20 mouse cellular contexts compared by ENCODE assay signal in genomic region chr12:13707747-13708146, GRCm38 (mm10).
A peak's percentile ranks its signal among the peaks of the same experiment; 100 is the strongest.
DNase-seq lines count a peak whose midpoint lies in the region; ATAC-seq and TF ChIP-seq lines count a peak whose summit lies in the region.
"Had no signal": no experiment of that assay in that cellular context is flagged by ENCODE, and none has a peak within 500 bp of the region (broad histone marks: within the 10 kb centered on the region; RNA-seq: fewer than 3 reads in every experiment).

No protein-coding gene starts in this region.

- H3K36me3 ChIP-seq in heart, adult 2 months (ENCODE audit: control insufficient read depth, insufficient read depth, low read length), result no peaks in the 10 kb centered on the region
- H3K36me3 ChIP-seq in midbrain, embryonic 14.5 days (ENCODE audit: control insufficient read depth, insufficient read depth, low read length), result no peaks in the 10 kb centered on the region
- H3K36me3 ChIP-seq in midbrain, embryonic 11.5 days (ENCODE audit: control insufficient read depth, insufficient read depth, low read length), result no peaks in the 10 kb centered on the region
- H3K36me3 ChIP-seq in stomach, postnatal 0 days (ENCODE audit: control insufficient read depth, insufficient read depth, low read length), result no peaks in the 10 kb centered on the region
- H3K36me3 ChIP-seq: embryonic facial prominence, embryonic 10.5 days; hindbrain, embryonic 12.5 days; limb, embryonic 15.5 days; midbrain, embryonic 10.5 days; neural tube, embryonic 15.5 days had no signal

- no peak overlapping the region for H3K27ac ChIP-seq in heart, adult 2 months
- no peak overlapping the region for H3K27ac ChIP-seq in layer of hippocampus, adult 2 months
- H3K27ac ChIP-seq in midbrain, embryonic 14.5 days (replicated peaks; ENCODE audit: low read depth, low read length), result no peak overlapping the region
- no peak overlapping the region for H3K27ac ChIP-seq in midbrain, embryonic 11.5 days (ENCODE audit: low read depth, low read length)
- no peak overlapping the region for H3K27ac ChIP-seq in stomach, postnatal 0 days (replicated peaks)
- H3K27ac ChIP-seq: embryonic facial prominence, embryonic 10.5 days; hindbrain, embryonic 12.5 days; limb, embryonic 15.5 days; midbrain, embryonic 10.5 days; neural tube, embryonic 15.5 days had no signal

- intact Hi-C loops in heart, adult 2 months (cut with DNase I), result no loop called here
- intact Hi-C loops in heart, postnatal 10 days (cut with DNase I), result no loop called here

- 0 out of 2 replicates have a peak, but pooled peaks have one; percentile 17 for TF ChIP-seq CTCF in heart, adult 2 months (IDR thresholded peaks at IDR 0.05)
- TF ChIP-seq CTCF in layer of hippocampus, adult 2 months (conservative IDR thresholded peaks at IDR 0.05), result peak; percentile 64
- peak; percentile 42 for TF ChIP-seq CTCF in stomach, postnatal 0 days (IDR thresholded peaks at IDR 0.05; ENCODE audit: low read depth)

- H3K4me3 ChIP-seq in heart, adult 2 months, result no peak overlapping the region
- no peak overlapping the region for H3K4me3 ChIP-seq in layer of hippocampus, adult 2 months
- H3K4me3 ChIP-seq in midbrain, embryonic 14.5 days (replicated peaks; ENCODE audit: low read depth, low read length), result no peak overlapping the region
- no peak overlapping the region for H3K4me3 ChIP-seq in midbrain, embryonic 11.5 days (ENCODE audit: low read depth, low read length)
- H3K4me3 ChIP-seq in stomach, postnatal 0 days (ENCODE audit: low read depth, low read length), result no peak overlapping the region
- H3K4me3 ChIP-seq: embryonic facial prominence, embryonic 10.5 days; hindbrain, embryonic 12.5 days; limb, embryonic 15.5 days; midbrain, embryonic 10.5 days; myocyte; neural tube, embryonic 15.5 days had no signal

- no peak for TF ChIP-seq EP300 in heart, adult 2 months (IDR thresholded peaks at IDR 0.05; ENCODE audit: insufficient read depth, low read depth, low read length)
- no peak for TF ChIP-seq EP300 in stomach, postnatal 0 days (optimal IDR thresholded peaks at IDR 0.05)

- DNase-seq in heart, adult 2 months, result no peak
- no peak for DNase-seq in heart, postnatal 10 days
- no peak for DNase-seq in layer of hippocampus, adult 2 months (ENCODE audit: low spot score in 2 of 2)
- no peak for DNase-seq in layer of hippocampus, postnatal 25 days (ENCODE audit: extremely low spot score in 1 of 2, low spot score in 1 of 2)
- peak; percentile 23 for DNase-seq in midbrain, embryonic 14.5 days
- DNase-seq in midbrain, embryonic 11.5 days (ENCODE audit: low spot score, missing footprints), result no peak
- no peak for DNase-seq in stomach, postnatal 0 days (ENCODE audit: low spot score)
- DNase-seq in thymus, postnatal 36 days, result no peak
- DNase-seq: cerebellum, postnatal 36 days; kidney, postnatal 14 days; lung, postnatal 36 days; right cerebral cortex, adult 18-20 months; thymus, adult 18-20 months had no signal

- no peak for ATAC-seq in midbrain, embryonic 14.5 days (ENCODE audit: low FRiP score, low TSS enrichment)
- no peak for ATAC-seq in midbrain, embryonic 11.5 days (ENCODE audit: low FRiP score)
- ATAC-seq in stomach, postnatal 0 days (ENCODE audit: low FRiP score, low TSS enrichment), result no peak
- ATAC-seq: forebrain, embryonic 14.5 days had no signal

- no peaks in the 10 kb centered on the region for H3K9me3 ChIP-seq in midbrain, embryonic 14.5 days (ENCODE audit: control insufficient read depth, low read length)
- no peaks in the 10 kb centered on the region for H3K9me3 ChIP-seq in midbrain, embryonic 11.5 days (ENCODE audit: control insufficient read depth, low read length)
- no peaks in the 10 kb centered on the region for H3K9me3 ChIP-seq in stomach, postnatal 0 days (ENCODE audit: control insufficient read depth, low read length)
- H3K9me3 ChIP-seq: embryonic facial prominence, embryonic 10.5 days; hindbrain, embryonic 12.5 days; limb, embryonic 15.5 days; midbrain, embryonic 10.5 days; neural tube, embryonic 15.5 days had no signal

- no peak overlapping the region for H3K9ac ChIP-seq in heart, adult 2 months (ENCODE audit: low read depth, low read length)
- H3K9ac ChIP-seq in midbrain, embryonic 14.5 days (replicated peaks; ENCODE audit: low read length), result no peak overlapping the region
- no peak overlapping the region for H3K9ac ChIP-seq in midbrain, embryonic 11.5 days (ENCODE audit: low read length)
- no peak overlapping the region for H3K9ac ChIP-seq in stomach, postnatal 0 days (ENCODE audit: low read length)
- H3K9ac ChIP-seq: hindbrain, embryonic 12.5 days; limb, embryonic 15.5 days; neural tube, embryonic 15.5 days had no signal

- H3K4me2 ChIP-seq in midbrain, embryonic 14.5 days (ENCODE audit: low read length), result no peak overlapping the region
- no peak overlapping the region for H3K4me2 ChIP-seq in midbrain, embryonic 11.5 days
- H3K4me2 ChIP-seq in stomach, postnatal 0 days (replicated peaks; ENCODE audit: low read depth), result no peak overlapping the region
- H3K4me2 ChIP-seq: hindbrain, embryonic 12.5 days; limb, embryonic 15.5 days; neural tube, embryonic 15.5 days had no signal

- WGBS in heart, adult 2 months, result 79% methylated on average over 5 of the region's 5 CpGs
- WGBS in midbrain, embryonic 14.5 days, result 81% methylated on average over 5 of the region's 5 CpGs
- 80% methylated on average over 5 of the region's 5 CpGs for WGBS in midbrain, embryonic 11.5 days
- 73% methylated on average over 5 of the region's 5 CpGs for WGBS in stomach, postnatal 0 days

- no peaks in the 10 kb centered on the region for H3K4me1 ChIP-seq in heart, adult 2 months (ENCODE audit: control insufficient read depth, insufficient read depth, low read length)
- no peaks in the 10 kb centered on the region for H3K4me1 ChIP-seq in midbrain, embryonic 14.5 days (ENCODE audit: control insufficient read depth, insufficient read depth, low read length)
- H3K4me1 ChIP-seq in midbrain, embryonic 11.5 days (ENCODE audit: control insufficient read depth, insufficient read depth, low read length), result no peaks in the 10 kb centered on the region
- no peaks in the 10 kb centered on the region for H3K4me1 ChIP-seq in stomach, postnatal 0 days (replicated peaks; ENCODE audit: control insufficient read depth, insufficient read depth)
- H3K4me1 ChIP-seq: embryonic facial prominence, embryonic 10.5 days; hindbrain, embryonic 12.5 days; limb, embryonic 15.5 days; midbrain, embryonic 10.5 days had no signal

- TF ChIP-seq POLR2A in heart, adult 2 months (IDR thresholded peaks at IDR 0.05; ENCODE audit: insufficient read depth, low read depth, low read length), result no peak

- no peaks in the 10 kb centered on the region for H3K79me2 ChIP-seq in heart, adult 2 months (replicated peaks; ENCODE audit: control insufficient read depth, insufficient read depth, low read length)

- H3K27me3 ChIP-seq in heart, adult 2 months (ENCODE audit: control insufficient read depth, insufficient read depth, low read length), result no peaks in the 10 kb centered on the region
- no peaks in the 10 kb centered on the region for H3K27me3 ChIP-seq in midbrain, embryonic 14.5 days (ENCODE audit: control insufficient read depth, insufficient read depth, low read length)
- H3K27me3 ChIP-seq in midbrain, embryonic 11.5 days (ENCODE audit: control insufficient read depth, insufficient read depth, low read length), result no peaks in the 10 kb centered on the region
- H3K27me3 ChIP-seq in stomach, postnatal 0 days (ENCODE audit: control insufficient read depth, insufficient read depth, low read length), result no peaks in the 10 kb centered on the region
- H3K27me3 ChIP-seq: hindbrain, embryonic 12.5 days; limb, embryonic 15.5 days; neural tube, embryonic 15.5 days had no signal
